In the genomic region with DNA sequence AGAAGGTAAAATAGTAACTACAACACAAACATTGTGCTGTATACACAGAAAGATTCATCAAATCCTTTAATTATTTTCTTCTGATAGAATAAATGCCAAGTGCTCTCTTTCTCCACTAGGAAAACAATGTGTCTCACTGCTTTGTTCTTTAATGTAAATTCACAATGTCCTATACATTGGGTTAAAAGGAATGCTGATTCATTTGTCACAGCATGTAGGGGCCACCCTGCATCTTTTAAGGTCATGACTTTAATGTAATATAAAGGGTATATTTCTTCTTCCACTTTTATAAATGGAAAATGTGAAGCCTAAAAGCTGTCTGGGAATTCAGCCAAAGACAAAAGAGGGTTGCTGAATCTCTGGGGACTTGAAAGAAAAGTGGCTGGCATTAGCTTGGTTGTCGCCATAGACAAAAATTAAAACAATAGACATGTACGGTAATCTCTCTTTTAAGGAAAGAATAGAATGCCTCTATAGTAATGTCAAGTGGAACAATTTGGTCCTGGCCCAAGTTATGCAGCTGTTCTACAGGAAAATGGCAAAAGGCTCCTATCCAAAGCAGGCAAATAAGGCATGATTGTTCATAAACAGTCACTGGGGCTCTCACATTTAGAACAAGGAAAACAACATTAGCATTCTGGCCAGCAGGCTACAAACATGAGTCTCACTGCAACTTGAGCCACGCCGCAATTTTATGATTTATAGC, we compare ENCODE assay signal across 10 mouse cellular contexts.
A peak's percentile ranks its signal among the peaks of the same experiment; 100 is the strongest.
DNase-seq lines count a peak whose midpoint lies in the region; ATAC-seq lines count a peak whose summit lies in the region.
"Had no signal": no experiment of that assay in that cellular context is flagged by ENCODE, and none has a peak within 500 bp of the region (broad histone marks: within the 10 kb centered on the region; RNA-seq: fewer than 3 reads in every experiment).

No protein-coding gene starts in this region.

- H3K36me3 ChIP-seq in midbrain, embryonic 11.5 days (ENCODE audit: control insufficient read depth, insufficient read depth, low read length): no peaks in the 10 kb centered on the region
- no peaks in the 10 kb centered on the region for H3K36me3 ChIP-seq in midbrain, embryonic 10.5 days
- no peaks in the 10 kb centered on the region for H3K36me3 ChIP-seq in hindbrain, embryonic 16.5 days (ENCODE audit: control insufficient read depth, insufficient read depth, low read length)
- H3K36me3 ChIP-seq in neural tube, embryonic 13.5 days: no peaks in the 10 kb centered on the region

- H3K9me3 ChIP-seq in midbrain, embryonic 11.5 days (ENCODE audit: control insufficient read depth, low read length): no peaks in the 10 kb centered on the region
- H3K9me3 ChIP-seq in midbrain, embryonic 10.5 days (replicated peaks): no peaks in the 10 kb centered on the region
- no peaks in the 10 kb centered on the region for H3K9me3 ChIP-seq in hindbrain, embryonic 16.5 days (ENCODE audit: control insufficient read depth, low read length)
- no peaks in the 10 kb centered on the region for H3K9me3 ChIP-seq in neural tube, embryonic 13.5 days

- H3K27ac ChIP-seq in midbrain, embryonic 11.5 days (ENCODE audit: low read depth, low read length): no peak overlapping the region
- H3K27ac ChIP-seq in midbrain, embryonic 10.5 days (replicated peaks): no peak overlapping the region
- H3K27ac ChIP-seq in hindbrain, embryonic 16.5 days (ENCODE audit: low read depth, low read length): peak overlapping the region; percentile 48; the same call in 1 of the 2 replicates
- H3K27ac ChIP-seq in neural tube, embryonic 13.5 days (replicated peaks): peak overlapping the region; percentile 82

- no peak overlapping the region for H3K9ac ChIP-seq in midbrain, embryonic 11.5 days (ENCODE audit: low read length)
- H3K9ac ChIP-seq in hindbrain, embryonic 16.5 days (ENCODE audit: low read depth, low read length): no peak overlapping the region
- no peak overlapping the region for H3K9ac ChIP-seq in neural tube, embryonic 13.5 days

- no peaks in the 10 kb centered on the region for H3K27me3 ChIP-seq in midbrain, embryonic 11.5 days (ENCODE audit: control insufficient read depth, insufficient read depth, low read length)
- H3K27me3 ChIP-seq in midbrain, embryonic 10.5 days (ENCODE audit: low read depth, poor library complexity, severe bottlenecking): no peaks in the 10 kb centered on the region
- no peaks in the 10 kb centered on the region for H3K27me3 ChIP-seq in hindbrain, embryonic 16.5 days (replicated peaks; ENCODE audit: control insufficient read depth, insufficient read depth, low read length)
- no peaks in the 10 kb centered on the region for H3K27me3 ChIP-seq in neural tube, embryonic 13.5 days

- ATAC-seq in midbrain, embryonic 11.5 days (ENCODE audit: low FRiP score): peak; percentile 17; the same call in 1 of the 2 replicates
- peak; percentile 72 for ATAC-seq in hindbrain, embryonic 16.5 days
- ATAC-seq in neural tube, embryonic 13.5 days (ENCODE audit: low read depth): peak; percentile 66

- DNase-seq in midbrain, embryonic 11.5 days (ENCODE audit: low spot score, missing footprints): no peak
- no peak for DNase-seq in midbrain, embryonic 10.5 days (ENCODE audit: low spot score)
- DNase-seq in cerebellum, adult 9-11 months: peak; percentile 17
- no peak for DNase-seq in gastrocnemius, postnatal 10 days
- no peak for DNase-seq in adrenal gland, adult 8-10 months
- no peak for DNase-seq in urinary bladder, adult 18-20 months (ENCODE audit: low spot score in 2 of 2)
- DNase-seq: kidney, adult 2 months; lung, postnatal 14 days had no signal

- no peaks in the 10 kb centered on the region for H3K4me1 ChIP-seq in midbrain, embryonic 11.5 days (ENCODE audit: control insufficient read depth, insufficient read depth, low read length)
- H3K4me1 ChIP-seq in midbrain, embryonic 10.5 days: peaks cover 6% of the 10 kb centered on the region; the same call in 1 of the 2 replicates
- H3K4me1 ChIP-seq in hindbrain, embryonic 16.5 days (ENCODE audit: control insufficient read depth, insufficient read depth, low read depth, low read length): peaks cover 6% of the 10 kb centered on the region
- H3K4me1 ChIP-seq in neural tube, embryonic 13.5 days (replicated peaks): peaks cover 17% of the 10 kb centered on the region

- 75% methylated on average over 4 of the region's 4 CpGs for WGBS in midbrain, embryonic 11.5 days
- WGBS in midbrain, embryonic 10.5 days: 78% methylated on average over 4 of the region's 4 CpGs
- 16% methylated on average over 4 of the region's 4 CpGs for WGBS in hindbrain, embryonic 16.5 days
- 18% methylated on average over 4 of the region's 4 CpGs for WGBS in neural tube, embryonic 13.5 days

- H3K4me2 ChIP-seq in midbrain, embryonic 11.5 days: no peak overlapping the region
- H3K4me2 ChIP-seq in hindbrain, embryonic 16.5 days (ENCODE audit: low read length): no peak overlapping the region
- no peak overlapping the region for H3K4me2 ChIP-seq in neural tube, embryonic 13.5 days

- no peak overlapping the region for H3K4me3 ChIP-seq in midbrain, embryonic 11.5 days (ENCODE audit: low read depth, low read length)
- H3K4me3 ChIP-seq in midbrain, embryonic 10.5 days: no peak overlapping the region
- H3K4me3 ChIP-seq in hindbrain, embryonic 16.5 days (ENCODE audit: low read length): no peak overlapping the region
- H3K4me3 ChIP-seq in neural tube, embryonic 13.5 days: no peak overlapping the region

Comparison
In these comparisons a context has a peak if more than half of its experiments do, and no peak if none do; other contexts are left out.
1. ATAC-seq: peak in every context shown above with its lines; median percentile 72 in hindbrain, embryonic 16.5 days; 66 in neural tube, embryonic 13.5 days; 17 in midbrain, embryonic 11.5 days.
2. H3K27ac ChIP-seq: peak in hindbrain, embryonic 16.5 days (single experiment) and neural tube, embryonic 13.5 days (single experiment); none in midbrain, embryonic 11.5 days (single experiment) and midbrain, embryonic 10.5 days (single experiment).